Mouse (Mus musculus) limb, embryonic 11.5 days (tissue): ENCODE results near the gene Il34. TPM values are rescaled to one million over a fixed set of nuclear protein-coding genes. Genes with fewer than 3 reads are reported as not detected.

Experiments used
- ATAC-seq: fragments of 200-750 bp; cut with Nextera tagmentation; 2 replicates; pipeline ENCODE4 v1.8.0; 2017; ENCODE audit warnings: low read depth; ENCODE audit not compliant: insufficient number of reproducible peaks, low FRiP score, low TSS enrichment
- DNase-seq: peaks from one replicate; pipeline ENCODE4 v3.0.0-alpha.2; 2015; ENCODE audit warnings: low spot score
- H3K27ac ChIP-seq: fragments of 300-500 bp; sonication (generic); replicated peaks from 2 replicates; pipeline ENCODE4 v1.5.1; 2014; ENCODE audit warnings: low read depth, mild to moderate bottlenecking, low read length
- H3K27me3 ChIP-seq: fragments of 300-500 bp; sonication (generic); 2 replicates; pipeline ENCODE4 v1.6.1; 2014; ENCODE audit warnings: mild to moderate bottlenecking, low read length, mixed read lengths; ENCODE audit not compliant: control insufficient read depth, insufficient read depth
- H3K36me3 ChIP-seq: fragments of 300-500 bp; sonication (generic); 2 replicates; pipeline ENCODE4 v1.6.1; 2014; ENCODE audit warnings: mild to moderate bottlenecking, low read length, moderate library complexity, mixed read lengths; ENCODE audit not compliant: control insufficient read depth, insufficient read depth
- H3K4me1 ChIP-seq: fragments of 300-500 bp; sonication (generic); 2 replicates; pipeline ENCODE4 v1.6.1; 2014; ENCODE audit warnings: low read length, mixed read lengths; ENCODE audit not compliant: control insufficient read depth, insufficient read depth
- H3K4me2 ChIP-seq: fragments of 300-500 bp; sonication (generic); 2 replicates; pipeline ENCODE4 v1.6.1; 2014; ENCODE audit warnings: low read depth, mild to moderate bottlenecking, moderate library complexity; ENCODE audit not compliant: severe bottlenecking
- H3K4me3 ChIP-seq: fragments of 300-500 bp; sonication (generic); 2 replicates; pipeline ENCODE4 v1.5.1; 2014; ENCODE audit warnings: low read depth, low read length
- H3K9ac ChIP-seq: fragments of 300-500 bp; sonication (generic); 2 replicates; pipeline ENCODE4 v1.6.1; 2014; ENCODE audit warnings: mild to moderate bottlenecking, low read length
- H3K9me3 ChIP-seq: fragments of 300-500 bp; sonication (generic); 2 replicates; pipeline ENCODE4 v1.6.1; 2016; ENCODE audit warnings: low read length; ENCODE audit not compliant: control insufficient read depth
- WGBS: fragments of 180-500 bp; shearing (Covaris S2); extraction: QIAGEN DNeasy Blood & Tissue Kit; methylation state at CpG from one replicate; pipeline ENCODE4 v1.1.7; 2014; 5-methylcytosine and 5-hydroxymethylcytosine counted together
- polyA plus RNA-seq: library from polyadenylated mRNA; unstranded; fragments of >200 nt; fragmentation: Nextera tagmentation; extraction: Ambion mirVana; gene quantifications from 2 replicates; pipeline ENCODE4 v1.2.1, GENCODE M21; 2014

Il34 gene
- polyA plus RNA-seq, 1 experiment from 2014 or later, result not detected

GRCm38 (mm10) chr8:110813081-110813812, 7.5 kb upstream of the Il34 start:
- Histone ChIP-seq H3K4me2 (no peak overlapping the region), H3K9me3 (no peaks in the 10 kb centered on the region), H3K27me3 (no peaks in the 10 kb centered on the region), H3K9ac (no peak overlapping the region), H3K4me3 (no peak overlapping the region), H3K36me3 (peaks cover 56% of the 10 kb centered on the region), H3K27ac (no peak overlapping the region), H3K4me1 (no peaks in the 10 kb centered on the region)
- ATAC-seq, result no peak
- DNase-seq, result no peak
- WGBS, result 88% methylated on average over 7 of the region's 7 CpGs

GRCm38 (mm10) chr8:110812349-110813080, 6.8 kb upstream of the Il34 start:
- H3K4me2 ChIP-seq, result no peak overlapping the region
- H3K9me3 ChIP-seq, result no peaks in the 10 kb centered on the region
- no peak overlapping the region for H3K9ac ChIP-seq
- H3K27ac ChIP-seq, result no peak overlapping the region
- no peaks in the 10 kb centered on the region for H3K27me3 ChIP-seq
- no peak overlapping the region for H3K4me3 ChIP-seq
- no peak for ATAC-seq
- DNase-seq, result no peak
- peaks cover 54% of the 10 kb centered on the region for H3K36me3 ChIP-seq
- 95% methylated on average over 7 of the region's 7 CpGs for WGBS
- H3K4me1 ChIP-seq, result no peaks in the 10 kb centered on the region

GRCm38 (mm10) chr8:110811793-110812192, 6.1 kb upstream of the Il34 start:
- Histone ChIP-seq H3K27ac (no peak overlapping the region), H3K9ac (no peak overlapping the region), H3K9me3 (no peaks in the 10 kb centered on the region), H3K36me3 (peaks cover 49% of the 10 kb centered on the region), H3K4me2 (no peak overlapping the region), H3K27me3 (no peaks in the 10 kb centered on the region), H3K4me3 (no peak overlapping the region), H3K4me1 (no peaks in the 10 kb centered on the region)
- 93% methylated on average over 7 of the region's 7 CpGs for WGBS
- no peak for DNase-seq
- no peak for ATAC-seq

- H3K9me3 ChIP-seq, result no peaks in the 10 kb centered on the region
- H3K27ac ChIP-seq, result no peak overlapping the region
- 97% methylated on average over 3 of the region's 3 CpGs for WGBS
- H3K4me2 ChIP-seq, result no peak overlapping the region
- H3K36me3 ChIP-seq, result peaks cover 46% of the 10 kb centered on the region
- DNase-seq (no peak), ATAC-seq (no peak)
- no peak overlapping the region for H3K9ac ChIP-seq
- H3K4me1 ChIP-seq, result no peaks in the 10 kb centered on the region
- no peaks in the 10 kb centered on the region for H3K27me3 ChIP-seq
- no peak overlapping the region for H3K4me3 ChIP-seq
Measured at GRCm38 (mm10) chr8:110811116-110811515, 5.4 kb upstream of the Il34 start.

- no peak overlapping the region for H3K9ac ChIP-seq
- no peak overlapping the region for H3K4me3 ChIP-seq
- WGBS, result 91% methylated on average over 7 of the region's 7 CpGs
- no peak overlapping the region for H3K27ac ChIP-seq
- no peaks in the 10 kb centered on the region for H3K9me3 ChIP-seq
- H3K36me3 ChIP-seq, result peaks cover 42% of the 10 kb centered on the region
- H3K4me2 ChIP-seq, result no peak overlapping the region
- ATAC-seq (no peak), DNase-seq (no peak)
- no peaks in the 10 kb centered on the region for H3K27me3 ChIP-seq
- H3K4me1 ChIP-seq, result no peaks in the 10 kb centered on the region
Measured at GRCm38 (mm10) chr8:110810481-110811065, 4.8 kb upstream of the Il34 start.

GRCm38 (mm10) chr8:110809831-110810230, 4.1 kb upstream of the Il34 start:
- DNase-seq (no peak), ATAC-seq (no peak)
- H3K36me3 ChIP-seq, result peaks cover 36% of the 10 kb centered on the region
- H3K4me3 ChIP-seq, result no peak overlapping the region
- 55% methylated on average over 2 of the region's 2 CpGs for WGBS
- H3K9ac ChIP-seq, result no peak overlapping the region
- no peak overlapping the region for H3K4me2 ChIP-seq
- H3K9me3 ChIP-seq, result no peaks in the 10 kb centered on the region
- H3K27me3 ChIP-seq, result no peaks in the 10 kb centered on the region
- H3K27ac ChIP-seq, result no peak overlapping the region
- no peaks in the 10 kb centered on the region for H3K4me1 ChIP-seq

GRCm38 (mm10) chr8:110808495-110809472, 3.1 kb upstream of the Il34 start:
- H3K27ac ChIP-seq, result no peak overlapping the region
- H3K4me2 ChIP-seq, result no peak overlapping the region
- WGBS, result 62% methylated on average over 13 of the region's 13 CpGs
- ATAC-seq (no peak), DNase-seq (no peak)
- no peaks in the 10 kb centered on the region for H3K9me3 ChIP-seq
- H3K27me3 ChIP-seq, result no peaks in the 10 kb centered on the region
- peaks cover 27% of the 10 kb centered on the region for H3K36me3 ChIP-seq
- H3K4me1 ChIP-seq, result no peaks in the 10 kb centered on the region
- no peak overlapping the region for H3K9ac ChIP-seq
- no peak overlapping the region for H3K4me3 ChIP-seq

GRCm38 (mm10) chr8:110806146-110806545, 422 bp upstream of the Il34 start:
- DNase-seq, result no peak
- no peak for ATAC-seq
- H3K27ac ChIP-seq, result no peak overlapping the region
- no peaks in the 10 kb centered on the region for H3K9me3 ChIP-seq
- peaks cover 5% of the 10 kb centered on the region for H3K36me3 ChIP-seq
- no peaks in the 10 kb centered on the region for H3K27me3 ChIP-seq
- no peak overlapping the region for H3K4me2 ChIP-seq
- no peak overlapping the region for H3K4me3 ChIP-seq
- no peaks in the 10 kb centered on the region for H3K4me1 ChIP-seq
- H3K9ac ChIP-seq, result no peak overlapping the region
- WGBS, result 89% methylated on average over 1 of the region's 1 CpGs
